Mouse (Mus musculus): ENCODE data around the gene Olfr813. TPM values are rescaled to one million over a fixed set of nuclear protein-coding genes. Genes with fewer than 3 reads are reported as not detected.
"Not testable (repeated sequence)": the region's sequence is repeated elsewhere in the genome, so short reads cannot be mapped to it uniquely, and the experiment has no call there.

Gene Olfr813
- polyA plus RNA-seq (2014; fragmentation: Nextera tagmentation; extraction: Ambion mirVana), result not detected in 2 replicates

DNA sequence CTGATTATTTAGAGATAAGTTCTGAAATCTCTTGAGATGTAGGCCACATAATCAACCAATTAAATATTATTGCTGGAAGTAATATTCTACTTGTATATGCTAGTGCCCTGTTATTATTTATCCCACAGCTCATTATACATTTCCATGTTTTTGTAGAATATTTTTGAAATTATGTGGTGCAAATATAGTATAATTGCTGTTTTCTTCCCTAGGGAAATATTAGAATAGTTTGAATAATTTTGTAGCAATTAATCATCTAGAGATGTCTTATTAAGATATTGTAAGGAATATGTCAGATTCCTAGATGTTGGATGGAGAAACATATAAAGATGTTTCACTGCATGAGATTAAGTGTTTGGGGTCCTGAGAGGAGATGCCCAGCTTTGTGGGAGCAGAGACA, at the start of gene Olfr813:
Gene Olfr813, plus strand, starts transcription at position 301 of the 400 bp plus-strand sequence.
- Histone ChIP-seq H3K27ac (ENCODE audit: low read depth, low read length) (no peak within 1 kb of the TSS), H3K27me3 (ENCODE audit: control insufficient read depth, insufficient read depth, low read length) (no peaks in the 10 kb centered on the region), H3K9me3 (ENCODE audit: control insufficient read depth, low read length) (no peaks in the 10 kb centered on the region), H3K4me2 (no peak within 1 kb of the TSS), H3K4me1 (ENCODE audit: control insufficient read depth, insufficient read depth, low read length) (no peaks in the 10 kb centered on the region), H3K36me3 (ENCODE audit: control insufficient read depth, insufficient read depth, low read length) (no peaks in the 10 kb centered on the region), H3K9ac (ENCODE audit: low read length) (no peak within 1 kb of the TSS), H3K4me3 (ENCODE audit: low read depth, low read length) (no peak within 1 kb of the TSS)
- DNase-seq (ENCODE audit: low spot score, missing footprints) (no peak), ATAC-seq (ENCODE audit: low FRiP score) (no peak)

GRCm38 (mm10) chr10:129845994-129846393, 9.2 kb upstream of the Olfr813 start, which contains the start of gene Olfr812:
Olfr812 (minus strand) TSS chr10:129846094.
- 85% methylated on average over 1 of the region's 1 CpGs for WGBS
- ATAC-seq (ENCODE audit: low FRiP score) (no peak), DNase-seq (ENCODE audit: low spot score, missing footprints) (no peak)
- Histone ChIP-seq H3K4me2 (no peak within 1 kb of the TSS), H3K4me1 (ENCODE audit: control insufficient read depth, insufficient read depth, low read length) (no peaks in the 10 kb centered on the region), H3K27ac (ENCODE audit: low read depth, low read length) (no peak within 1 kb of the TSS), H3K9ac (ENCODE audit: low read length) (no peak within 1 kb of the TSS), H3K9me3 (ENCODE audit: control insufficient read depth, low read length) (no peaks in the 10 kb centered on the region), H3K4me3 (ENCODE audit: low read depth, low read length) (no peak within 1 kb of the TSS), H3K27me3 (ENCODE audit: control insufficient read depth, insufficient read depth, low read length) (no peaks in the 10 kb centered on the region), H3K36me3 (ENCODE audit: control insufficient read depth, insufficient read depth, low read length) (no peaks in the 10 kb centered on the region)

DNA sequence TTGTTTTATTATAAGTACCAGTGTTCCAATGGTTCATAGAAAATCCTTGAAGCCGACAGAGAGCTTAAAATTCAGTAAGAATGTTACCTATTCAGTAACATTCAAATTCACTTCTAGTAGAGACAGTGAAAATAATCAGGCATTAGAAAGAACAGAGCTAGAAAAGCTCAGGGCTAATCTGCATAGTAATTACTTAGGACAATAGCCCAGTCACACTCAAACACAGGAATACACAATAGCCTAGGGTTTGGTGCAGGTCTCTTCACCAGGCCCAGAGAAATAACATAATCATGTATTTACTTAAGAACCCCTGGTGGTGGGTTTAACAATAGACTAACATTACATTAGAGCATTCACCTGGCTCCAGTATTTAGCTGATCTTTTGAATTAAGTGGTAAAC, 7.8 kb upstream of the Olfr813 start:
- H3K27ac ChIP-seq (ENCODE audit: low read depth, low read length), result no peak overlapping the region
- H3K9me3 ChIP-seq (ENCODE audit: control insufficient read depth, low read length), result no peaks in the 10 kb centered on the region
- no peak for ATAC-seq (ENCODE audit: low FRiP score)
- no peaks in the 10 kb centered on the region for H3K36me3 ChIP-seq (ENCODE audit: control insufficient read depth, insufficient read depth, low read length)
- H3K4me1 ChIP-seq (ENCODE audit: control insufficient read depth, insufficient read depth, low read length), result no peaks in the 10 kb centered on the region
- H3K27me3 ChIP-seq (ENCODE audit: control insufficient read depth, insufficient read depth, low read length), result no peaks in the 10 kb centered on the region
- WGBS, result 42% methylated on average over 1 of the region's 1 CpGs
- no peak overlapping the region for H3K9ac ChIP-seq (ENCODE audit: low read length)
- H3K4me3 ChIP-seq (ENCODE audit: low read depth, low read length), result no peak overlapping the region
- no peak for DNase-seq (ENCODE audit: low spot score, missing footprints)
- H3K4me2 ChIP-seq, result no peak overlapping the region

GRCm38 (mm10) chr10:129879751-129880150, 24.6 kb downstream of the Olfr813 start, which contains the start of gene Olfr814:
Olfr814 (minus strand) TSS chr10:129879851.
- H3K4me2 ChIP-seq; ATAC-seq (ENCODE audit: low FRiP score); H3K9ac ChIP-seq (ENCODE audit: low read length); H3K4me1 ChIP-seq (ENCODE audit: control insufficient read depth, insufficient read depth, low read length); H3K4me3 ChIP-seq (ENCODE audit: low read depth, low read length); H3K27ac ChIP-seq (ENCODE audit: low read depth, low read length); H3K9me3 ChIP-seq (ENCODE audit: control insufficient read depth, low read length); H3K36me3 ChIP-seq (ENCODE audit: control insufficient read depth, insufficient read depth, low read length); DNase-seq (ENCODE audit: low spot score, missing footprints); H3K27me3 ChIP-seq (ENCODE audit: control insufficient read depth, insufficient read depth, low read length): not testable (repeated sequence)
- no CpG with 5 or more reads among the region's 1 CpGs for WGBS

GRCm38 (mm10) chr10:129885496-129885895, 30.3 kb downstream of the Olfr813 start:
- WGBS, result 89% methylated on average over 6 of the region's 6 CpGs
- not testable (repeated sequence) for ATAC-seq (ENCODE audit: low FRiP score); DNase-seq (ENCODE audit: low spot score, missing footprints); H3K27me3 ChIP-seq (ENCODE audit: control insufficient read depth, insufficient read depth, low read length); H3K9ac ChIP-seq (ENCODE audit: low read length); H3K27ac ChIP-seq (ENCODE audit: low read depth, low read length); H3K36me3 ChIP-seq (ENCODE audit: control insufficient read depth, insufficient read depth, low read length); H3K4me1 ChIP-seq (ENCODE audit: control insufficient read depth, insufficient read depth, low read length); H3K4me3 ChIP-seq (ENCODE audit: low read depth, low read length); H3K4me2 ChIP-seq; H3K9me3 ChIP-seq (ENCODE audit: control insufficient read depth, low read length)

DNA sequence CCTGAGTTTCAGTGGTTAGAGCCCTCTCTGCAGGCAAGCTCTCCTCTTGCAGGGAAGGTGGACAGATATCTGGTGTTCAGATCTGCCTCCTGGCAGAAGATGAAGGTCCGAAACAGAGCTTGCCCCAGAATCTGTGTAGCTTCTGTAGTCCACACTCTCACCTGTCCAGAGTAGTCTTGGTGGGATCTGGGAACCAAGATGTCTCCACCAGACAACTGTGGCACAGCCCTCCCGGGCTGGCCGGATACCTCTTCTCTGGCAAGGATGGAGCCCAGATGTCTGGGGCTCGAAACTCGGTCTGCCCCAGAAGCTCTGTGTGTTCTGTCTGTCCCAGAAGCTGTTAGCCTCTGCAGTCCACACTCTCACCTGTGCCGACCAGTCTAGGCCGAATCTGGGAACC, 30.8 kb downstream of the Olfr813 start:
- H3K9me3 ChIP-seq (ENCODE audit: control insufficient read depth, low read length), result no peaks in the 10 kb centered on the region
- H3K27me3 ChIP-seq (ENCODE audit: control insufficient read depth, insufficient read depth, low read length), result no peaks in the 10 kb centered on the region
- no peak overlapping the region for H3K4me2 ChIP-seq
- DNase-seq (ENCODE audit: low spot score, missing footprints), result no peak
- no peak overlapping the region for H3K9ac ChIP-seq (ENCODE audit: low read length)
- H3K27ac ChIP-seq (ENCODE audit: low read depth, low read length), result no peak overlapping the region
- H3K36me3 ChIP-seq (ENCODE audit: control insufficient read depth, insufficient read depth, low read length), result no peaks in the 10 kb centered on the region
- H3K4me1 ChIP-seq (ENCODE audit: control insufficient read depth, insufficient read depth, low read length), result no peaks in the 10 kb centered on the region
- 86% methylated on average over 7 of the region's 7 CpGs for WGBS
- no peak for ATAC-seq (ENCODE audit: low FRiP score)
- H3K4me3 ChIP-seq (ENCODE audit: low read depth, low read length), result no peak overlapping the region

DNA sequence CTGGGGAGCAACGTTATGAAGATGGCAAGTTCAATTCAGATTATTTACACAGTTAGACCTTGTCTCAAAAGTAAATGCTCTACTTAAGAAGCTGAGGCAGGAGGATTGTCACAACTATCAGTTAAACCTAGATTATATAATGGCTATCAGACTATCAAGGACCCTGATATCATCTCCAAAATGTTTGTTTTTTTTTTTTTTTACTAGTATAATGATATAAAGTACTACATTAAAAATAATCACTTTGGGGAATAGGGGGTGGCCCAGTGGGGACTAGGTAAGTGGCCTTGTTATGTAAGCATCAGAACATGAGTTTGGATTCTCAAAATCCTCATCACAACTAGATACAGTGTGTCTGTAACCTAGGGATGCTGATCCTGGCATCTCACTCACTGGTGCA, 50.6 kb downstream of the Olfr813 start, which contains the start of gene Olfr815:
Gene Olfr815, minus strand, starts transcription at position 101 of the 400 bp plus-strand sequence.
- not testable (repeated sequence) for H3K27me3 ChIP-seq (ENCODE audit: control insufficient read depth, insufficient read depth, low read length); H3K27ac ChIP-seq (ENCODE audit: low read depth, low read length); ATAC-seq (ENCODE audit: low FRiP score); H3K9me3 ChIP-seq (ENCODE audit: control insufficient read depth, low read length); DNase-seq (ENCODE audit: low spot score, missing footprints); H3K4me1 ChIP-seq (ENCODE audit: control insufficient read depth, insufficient read depth, low read length); H3K9ac ChIP-seq (ENCODE audit: low read length); H3K36me3 ChIP-seq (ENCODE audit: control insufficient read depth, insufficient read depth, low read length); H3K4me2 ChIP-seq; H3K4me3 ChIP-seq (ENCODE audit: low read depth, low read length)
- no CpG with 5 or more reads among the region's 1 CpGs for WGBS

Other genes starting within 250 kb of the Olfr813 start
- gene Olfr796, start 242.8 kb upstream of the Olfr813 start, polyA plus RNA-seq (2014; fragmentation: Nextera tagmentation; extraction: Ambion mirVana), result not detected in 2 replicates
- gene Olfr798, start 227.4 kb upstream of the Olfr813 start, polyA plus RNA-seq (2014; fragmentation: Nextera tagmentation; extraction: Ambion mirVana), result not detected in 2 replicates
- gene Olfr799, start 217.9 kb upstream of the Olfr813 start, polyA plus RNA-seq (2014; fragmentation: Nextera tagmentation; extraction: Ambion mirVana), result not detected in 2 replicates
- not detected in 2 replicates for gene Olfr800, start 197.7 kb upstream of the Olfr813 start, polyA plus RNA-seq (2014; fragmentation: Nextera tagmentation; extraction: Ambion mirVana)
- gene Olfr801, start 181.5 kb upstream of the Olfr813 start, polyA plus RNA-seq (2014; fragmentation: Nextera tagmentation; extraction: Ambion mirVana), result not detected in 2 replicates
- not detected in 2 replicates for gene Olfr802, start 167.2 kb upstream of the Olfr813 start, polyA plus RNA-seq (2014; fragmentation: Nextera tagmentation; extraction: Ambion mirVana)
- gene Olfr803, start 161.1 kb upstream of the Olfr813 start, polyA plus RNA-seq (2014; fragmentation: Nextera tagmentation; extraction: Ambion mirVana), result not detected in 2 replicates
- not detected in 2 replicates for gene Olfr804, start 152.2 kb upstream of the Olfr813 start, polyA plus RNA-seq (2014; fragmentation: Nextera tagmentation; extraction: Ambion mirVana)
- not detected in 2 replicates for gene Olfr805, start 126.0 kb upstream of the Olfr813 start, polyA plus RNA-seq (2014; fragmentation: Nextera tagmentation; extraction: Ambion mirVana)
- not detected in 2 replicates for gene Olfr806, start 113.4 kb upstream of the Olfr813 start, polyA plus RNA-seq (2014; fragmentation: Nextera tagmentation; extraction: Ambion mirVana)
- not detected in 2 replicates for gene Olfr807, start 97.6 kb upstream of the Olfr813 start, polyA plus RNA-seq (2014; fragmentation: Nextera tagmentation; extraction: Ambion mirVana)
- not detected in 2 replicates for gene Olfr808, start 89.9 kb upstream of the Olfr813 start, polyA plus RNA-seq (2014; fragmentation: Nextera tagmentation; extraction: Ambion mirVana)
- gene Olfr809, start 80.7 kb upstream of the Olfr813 start, polyA plus RNA-seq (2014; fragmentation: Nextera tagmentation; extraction: Ambion mirVana), result not detected in 2 replicates
- gene Olfr810, start 60.5 kb upstream of the Olfr813 start, polyA plus RNA-seq (2014; fragmentation: Nextera tagmentation; extraction: Ambion mirVana), result not detected in 2 replicates
- not detected in 2 replicates for gene Olfr811, start 51.0 kb upstream of the Olfr813 start, polyA plus RNA-seq (2014; fragmentation: Nextera tagmentation; extraction: Ambion mirVana)
- gene Olfr812, start 9.3 kb upstream of the Olfr813 start, polyA plus RNA-seq (2014; fragmentation: Nextera tagmentation; extraction: Ambion mirVana), result not detected in 2 replicates
- not detected in 2 replicates for gene Olfr814, start 24.5 kb downstream of the Olfr813 start, polyA plus RNA-seq (2014; fragmentation: Nextera tagmentation; extraction: Ambion mirVana)
- gene Olfr815, start 50.5 kb downstream of the Olfr813 start, polyA plus RNA-seq (2014; fragmentation: Nextera tagmentation; extraction: Ambion mirVana), result not detected in 2 replicates
- gene Olfr816, start 60.2 kb downstream of the Olfr813 start, polyA plus RNA-seq (2014; fragmentation: Nextera tagmentation; extraction: Ambion mirVana), result not detected in 2 replicates
- not detected in 2 replicates for gene Olfr818, start 93.7 kb downstream of the Olfr813 start, polyA plus RNA-seq (2014; fragmentation: Nextera tagmentation; extraction: Ambion mirVana)
- gene Olfr819, start 111.9 kb downstream of the Olfr813 start, polyA plus RNA-seq (2014; fragmentation: Nextera tagmentation; extraction: Ambion mirVana), result not detected in 2 replicates
- not detected in 2 replicates for gene Olfr247, start 120.8 kb downstream of the Olfr813 start, polyA plus RNA-seq (2014; fragmentation: Nextera tagmentation; extraction: Ambion mirVana)
- gene Gm10310, start 129.7 kb downstream of the Olfr813 start, polyA plus RNA-seq (2014; fragmentation: Nextera tagmentation; extraction: Ambion mirVana), result not detected in 2 replicates
- not detected in 2 replicates for gene Olfr820, start 157.3 kb downstream of the Olfr813 start, polyA plus RNA-seq (2014; fragmentation: Nextera tagmentation; extraction: Ambion mirVana)
- not detected in 2 replicates for gene Olfr821, start 175.0 kb downstream of the Olfr813 start, polyA plus RNA-seq (2014; fragmentation: Nextera tagmentation; extraction: Ambion mirVana)
- gene Olfr822, start 215.8 kb downstream of the Olfr813 start, polyA plus RNA-seq (2014; fragmentation: Nextera tagmentation; extraction: Ambion mirVana), result not detected in 2 replicates